Mouse (Mus musculus): ENCODE measurements around the gene Gbf1.

The Gbf1 gene

DNA sequence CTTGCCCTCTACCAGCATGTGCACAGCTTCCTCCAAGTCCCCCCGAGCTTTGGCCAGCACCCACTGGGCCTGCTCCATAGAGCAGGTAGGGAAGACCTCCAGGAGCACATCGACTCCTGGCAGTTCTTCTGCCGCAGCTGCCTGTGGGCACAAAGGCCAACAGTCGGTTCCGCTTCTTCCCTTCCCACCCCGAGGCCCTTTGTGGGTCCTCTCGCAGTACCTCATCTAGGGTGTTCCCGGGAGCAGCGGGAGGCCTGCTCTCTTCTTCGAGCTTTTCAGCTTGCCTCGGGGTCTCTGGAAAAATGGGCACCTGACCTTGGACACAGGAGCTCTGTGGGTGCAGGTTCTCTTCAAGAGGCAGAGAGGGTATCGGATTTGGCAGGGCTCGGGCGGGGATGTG, 179.0 kb downstream of the Gbf1 start:
- no peak for DNase-seq

DNA sequence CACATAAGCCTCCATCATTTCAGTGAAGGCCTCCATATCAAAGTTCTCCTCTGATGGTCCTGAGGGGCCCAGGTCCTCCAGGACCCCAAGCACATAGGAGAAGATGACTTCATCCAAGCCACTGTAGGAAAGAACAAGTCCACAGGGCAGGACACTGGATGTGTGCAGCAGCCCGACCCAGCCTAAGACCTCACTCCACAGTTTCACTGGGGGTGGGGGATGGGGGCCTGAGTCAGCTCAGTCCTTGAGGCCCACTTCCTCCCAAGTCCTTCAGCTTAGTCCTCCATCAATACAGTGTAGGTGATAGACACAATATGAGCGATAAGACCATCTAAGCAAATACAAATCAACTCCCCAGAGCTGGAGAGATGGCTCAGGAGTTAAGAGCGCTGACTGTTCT, 179.6 kb downstream of the Gbf1 start:
- DNase-seq = no peak

DNA sequence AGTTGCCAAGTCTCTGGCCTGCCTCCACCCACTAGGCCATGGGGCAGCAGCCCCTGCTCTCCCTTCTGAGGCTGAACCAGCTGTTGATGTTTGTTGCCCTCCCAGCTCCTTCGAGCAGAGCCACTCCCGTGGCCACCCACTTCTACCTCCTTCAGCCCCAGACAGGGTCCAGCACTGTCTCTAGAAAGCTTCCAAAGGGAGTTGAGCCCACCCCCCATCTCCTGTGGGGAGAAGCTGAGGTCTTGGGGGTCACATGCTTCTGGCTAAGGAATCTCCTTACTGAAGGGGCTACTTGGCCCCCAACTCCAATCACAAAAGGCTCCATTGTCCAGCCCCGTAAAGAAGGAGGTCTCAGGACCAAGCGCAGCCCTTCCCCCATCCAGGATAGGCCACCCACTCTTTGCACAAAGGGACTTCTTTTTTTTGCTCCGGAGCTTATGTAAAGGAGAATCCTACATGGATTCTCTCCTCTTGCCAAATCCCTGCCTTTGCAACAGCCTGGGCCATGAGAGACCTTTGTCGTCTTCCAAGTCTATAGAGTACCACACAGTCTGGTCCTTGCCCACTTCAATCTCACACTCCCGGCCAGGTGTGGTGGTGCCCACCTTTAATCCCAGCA, 180.5 kb downstream of the Gbf1 start:
- DNase-seq = no peak

DNA sequence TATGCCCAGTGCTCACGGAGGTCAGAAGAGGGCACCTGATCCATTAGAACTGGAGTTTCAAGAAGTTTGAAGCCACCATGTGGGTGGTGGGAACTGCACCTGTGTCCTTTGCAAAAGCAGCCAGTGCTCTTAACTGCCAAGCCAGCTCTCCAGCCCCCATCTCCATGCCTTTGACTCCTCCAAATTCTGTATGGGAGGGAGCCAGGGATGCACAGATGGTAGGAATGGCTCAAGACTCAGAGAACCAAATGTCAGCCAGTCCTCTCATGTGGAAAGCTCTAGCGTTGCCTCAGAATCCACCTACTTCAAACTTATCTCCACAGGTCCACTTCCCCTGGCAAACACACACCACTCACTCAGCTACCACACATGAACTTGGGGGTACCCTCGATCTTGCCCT, 181.6 kb downstream of the Gbf1 start:
- no peak for DNase-seq

Data from kidney, postnatal 36 days (tissue).